Mouse (Mus musculus) heart, postnatal 0 days (tissue): Measurements from ENCODE around the gene Guf1.

Experiments used
- CTCF ChIP-seq: IDR thresholded peaks from 2 replicates; pipeline ENCODE4 v1.5.1; 2016; ENCODE audit warnings: antibody characterized with exemption, control low read depth, low read depth
- EP300 ChIP-seq: IDR thresholded peaks from 2 replicates; pipeline ENCODE4 v1.6.1; 2016; ENCODE audit warnings: antibody characterized with exemption, low read depth

DNA sequence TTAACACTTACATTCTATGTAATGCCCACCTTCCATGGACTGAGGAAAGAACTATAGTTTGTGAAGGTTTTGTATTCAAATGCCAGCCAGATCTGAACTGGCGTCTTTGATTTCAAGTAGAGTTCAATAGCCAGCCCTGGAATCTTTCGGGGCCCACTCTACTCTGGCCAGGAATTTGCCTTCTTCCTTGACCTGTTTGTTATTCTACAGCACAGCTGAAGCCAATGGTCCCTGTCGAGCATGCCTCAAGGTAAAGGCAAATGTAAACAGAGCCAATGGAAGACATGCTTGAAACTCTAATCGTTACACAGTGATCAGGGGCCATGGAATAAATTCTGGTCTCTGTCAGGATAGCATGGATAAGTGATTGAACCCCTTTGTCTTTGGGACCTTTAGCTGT is 44.5 kb upstream of the Guf1 start:
- no peak for TF ChIP-seq EP300
- TF ChIP-seq CTCF: no peak
